Mouse (Mus musculus): Measurements from ENCODE around the gene Gucy1b1. TPM values are rescaled to one million over a fixed set of nuclear protein-coding genes. Genes with fewer than 3 reads are reported as not detected.

Gucy1b1 gene
- total RNA-seq (2015; ENCODE audit: low replicate concordance) (not detected in 2 replicates), total RNA-seq (2017; ENCODE audit: low replicate concordance) (not detected in 2 replicates)

DNA sequence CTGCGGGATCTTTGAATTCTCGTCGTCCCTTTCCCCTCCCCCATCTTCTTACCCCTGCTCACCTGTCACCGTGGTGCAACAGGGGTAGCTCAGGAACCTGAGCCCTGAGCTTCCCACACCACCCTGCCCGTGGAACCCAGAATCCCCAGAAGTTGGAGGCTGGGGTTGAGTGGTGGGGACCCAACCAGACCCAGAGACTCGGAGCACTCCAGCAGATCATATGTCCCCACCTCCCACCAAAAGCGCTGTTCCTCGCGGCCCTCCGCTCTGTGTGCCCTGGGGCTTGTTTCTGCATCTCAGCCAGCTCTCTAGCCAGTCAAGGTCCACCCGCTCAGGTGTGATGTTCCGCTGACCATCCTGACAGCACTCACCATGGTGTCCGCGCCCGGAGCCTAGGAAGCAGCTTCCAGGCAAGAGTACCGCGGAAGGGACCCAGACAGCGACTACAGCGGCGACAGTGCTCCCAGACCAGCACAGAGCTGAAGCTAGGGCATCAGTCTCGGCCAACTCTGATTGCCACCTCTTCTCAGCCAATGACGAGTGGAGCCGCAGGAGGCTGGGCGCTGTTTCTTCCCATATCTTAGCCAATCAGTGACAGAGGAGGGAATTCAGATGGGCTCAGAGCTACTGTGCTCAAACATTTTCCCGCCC is at the start of gene Gucy1b1:
Gene Gucy1b1, minus strand, starts transcription at position 489 of the 651 bp plus-strand sequence.
- ATAC-seq (replicated peaks; ENCODE audit: low FRiP score, poor library complexity, severe bottlenecking), result no peak

DNA sequence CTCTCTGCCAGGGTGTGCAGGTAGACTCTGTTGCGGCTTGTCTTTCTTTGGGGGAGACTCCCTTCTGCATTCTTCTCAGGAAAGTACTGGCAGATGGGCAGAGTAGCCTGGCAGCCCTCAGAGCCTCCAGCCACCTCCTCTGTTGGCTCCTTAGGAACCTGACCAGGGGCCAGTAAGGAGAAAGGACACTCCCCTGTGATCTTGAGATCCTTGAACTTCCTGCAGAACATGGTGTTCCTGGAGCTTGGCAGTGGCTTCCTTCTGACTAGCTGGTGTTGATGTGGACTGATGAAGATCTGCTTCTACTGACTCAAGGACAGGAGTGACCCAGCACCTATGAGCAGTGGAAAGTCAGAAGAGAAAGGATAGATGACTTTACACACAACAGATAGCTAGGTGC is 44.4 kb upstream of the Gucy1b1 start:
- no peak for ATAC-seq (replicated peaks; ENCODE audit: low FRiP score, poor library complexity, severe bottlenecking)

DNA sequence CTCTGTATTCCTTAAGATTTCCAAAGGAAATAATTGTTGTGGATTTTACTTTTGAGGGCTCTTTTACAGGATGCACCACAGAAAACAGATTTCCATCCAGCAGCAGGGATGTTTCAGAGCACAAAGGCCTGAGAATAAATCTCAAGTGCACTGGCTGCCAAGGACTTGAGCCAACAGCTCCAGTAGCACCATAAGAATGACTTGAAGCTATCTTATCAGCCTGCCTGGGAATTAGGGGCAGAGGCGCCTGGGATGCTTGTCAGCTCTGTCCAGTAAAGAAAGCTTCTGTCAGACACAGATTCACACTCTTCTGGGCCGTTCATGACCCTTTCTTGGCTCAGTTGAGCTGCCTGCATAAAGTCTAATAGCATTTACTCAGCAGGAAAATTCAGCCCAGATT is 38.0 kb upstream of the Gucy1b1 start:
- ATAC-seq (replicated peaks; ENCODE audit: low FRiP score, poor library complexity, severe bottlenecking), result no peak

DNA sequence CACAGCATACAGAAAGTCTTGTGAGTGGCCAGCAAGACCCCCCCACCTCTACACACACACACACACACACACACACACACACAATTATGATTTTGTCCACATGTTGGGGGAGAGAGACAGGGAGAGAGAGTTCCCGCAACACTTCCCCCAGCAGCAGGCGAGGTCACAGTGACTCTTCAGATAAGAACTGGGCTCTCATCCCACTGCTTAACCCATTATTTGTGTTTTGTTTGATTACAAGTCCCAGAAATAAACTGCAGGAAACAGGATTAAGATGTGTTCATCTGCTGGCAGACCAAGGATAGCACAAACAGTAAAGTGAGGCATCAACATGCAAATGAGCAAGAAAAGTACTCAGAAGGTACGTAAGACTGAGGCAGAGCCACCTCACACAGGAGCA is 37.5 kb upstream of the Gucy1b1 start:
- no peak for ATAC-seq (replicated peaks; ENCODE audit: low FRiP score, poor library complexity, severe bottlenecking)

DNA sequence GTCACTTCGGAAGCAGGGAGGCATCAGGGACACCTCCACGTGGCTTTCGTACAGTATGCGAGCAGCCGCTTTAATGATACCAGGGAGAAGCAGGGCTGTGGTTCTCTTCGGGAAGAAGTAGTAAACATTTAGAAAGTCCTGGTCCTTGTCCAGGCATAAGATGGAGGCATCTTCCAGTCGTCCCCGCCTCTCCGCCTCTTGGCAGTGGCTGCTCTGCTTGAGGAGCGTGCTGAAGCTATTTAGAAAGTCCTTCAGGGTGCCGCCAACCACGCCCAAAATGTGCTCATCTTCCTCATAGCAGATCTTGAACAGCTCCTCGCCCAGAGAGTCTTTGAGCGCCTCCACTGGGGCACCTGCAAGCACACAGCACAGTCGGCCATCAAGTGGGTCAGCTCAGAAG is 34.5 kb upstream of the Gucy1b1 start:
- ATAC-seq (replicated peaks; ENCODE audit: low FRiP score, poor library complexity, severe bottlenecking), result no peak

DNA sequence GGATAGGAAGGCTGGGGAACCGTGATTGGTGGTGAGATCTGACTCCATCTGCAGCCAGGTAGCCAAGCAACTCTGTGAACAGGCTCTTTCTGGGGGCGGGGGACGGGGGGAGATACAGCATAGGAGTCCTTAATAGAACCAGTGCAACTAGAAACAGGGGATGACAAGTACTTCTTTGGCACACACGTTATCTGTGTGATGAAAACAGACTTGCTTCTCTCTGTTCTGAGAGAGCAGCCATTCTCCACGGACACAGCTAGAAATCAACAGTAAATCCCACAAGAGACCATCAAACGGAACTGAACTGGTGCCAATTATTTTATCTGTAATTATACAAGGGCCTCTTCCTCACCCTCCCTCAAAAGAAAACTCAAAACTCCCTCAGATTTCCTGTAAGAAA is 29.7 kb upstream of the Gucy1b1 start:
- ATAC-seq (replicated peaks; ENCODE audit: low FRiP score, poor library complexity, severe bottlenecking), result no peak

DNA sequence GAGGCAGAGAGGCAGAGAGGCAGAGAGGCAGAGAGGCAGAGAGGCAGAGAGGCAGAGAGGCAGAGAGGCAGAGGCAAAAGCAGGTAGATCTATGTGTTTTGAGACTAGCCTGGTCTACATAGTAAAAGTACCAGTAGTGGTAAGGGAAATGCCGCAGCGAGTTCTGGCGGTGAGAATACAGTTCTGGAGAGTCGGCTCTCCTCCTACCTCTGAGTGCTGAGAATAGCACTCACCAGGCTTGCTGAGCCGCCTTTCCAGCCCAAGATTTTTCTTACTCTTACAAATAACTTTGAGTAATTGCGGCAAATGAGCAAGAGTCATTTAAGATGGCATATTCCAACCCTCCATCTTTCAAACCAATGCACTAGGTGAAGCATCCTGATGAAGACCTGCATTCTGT is 24.6 kb upstream of the Gucy1b1 start:
- ATAC-seq (replicated peaks; ENCODE audit: low FRiP score, poor library complexity, severe bottlenecking), result no peak

DNA sequence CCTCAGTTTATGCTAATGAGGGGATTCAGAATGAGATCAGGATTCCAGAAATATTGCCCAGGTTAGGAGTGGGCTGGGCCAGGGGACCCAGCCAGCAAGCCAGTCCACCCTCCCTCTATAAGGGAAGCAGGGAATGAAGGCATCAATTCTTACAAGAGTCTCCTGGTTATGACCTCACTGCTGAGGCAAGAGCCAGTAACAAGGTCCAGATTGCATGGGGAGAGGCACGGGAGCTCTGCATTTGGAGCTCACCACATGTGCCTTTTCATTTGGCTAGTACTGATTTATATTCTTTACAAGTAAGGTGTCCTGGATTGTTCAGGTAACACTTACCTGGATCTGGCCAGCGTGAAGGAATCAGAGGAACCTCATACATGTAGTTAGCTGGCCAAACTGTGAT is 22.3 kb upstream of the Gucy1b1 start:
- ATAC-seq (replicated peaks; ENCODE audit: low FRiP score, poor library complexity, severe bottlenecking), result no peak

DNA sequence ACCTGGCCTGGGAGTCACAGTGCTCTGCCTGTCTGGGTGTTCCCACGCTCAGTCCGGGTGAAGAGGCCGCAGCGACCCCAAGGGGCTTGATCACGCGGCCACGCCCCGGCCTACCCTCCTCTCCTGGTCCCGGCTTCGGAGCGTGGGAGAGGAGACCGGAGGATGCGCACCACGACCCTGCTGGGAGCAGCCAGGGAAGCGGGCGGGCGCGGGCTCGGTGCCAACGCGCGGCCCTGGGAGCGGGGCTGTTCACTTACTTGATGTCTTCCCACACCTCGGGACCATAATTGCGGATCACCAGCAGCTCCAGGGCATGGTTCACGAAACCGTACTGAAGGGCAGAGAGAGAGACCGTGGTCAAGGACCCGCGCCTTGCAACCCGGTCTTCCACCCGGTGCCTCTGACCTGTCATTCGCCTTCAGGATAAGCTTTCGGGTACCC is 728 bp downstream of the Gucy1b1 start:
- ATAC-seq (replicated peaks; ENCODE audit: low FRiP score, poor library complexity, severe bottlenecking), result no peak

DNA sequence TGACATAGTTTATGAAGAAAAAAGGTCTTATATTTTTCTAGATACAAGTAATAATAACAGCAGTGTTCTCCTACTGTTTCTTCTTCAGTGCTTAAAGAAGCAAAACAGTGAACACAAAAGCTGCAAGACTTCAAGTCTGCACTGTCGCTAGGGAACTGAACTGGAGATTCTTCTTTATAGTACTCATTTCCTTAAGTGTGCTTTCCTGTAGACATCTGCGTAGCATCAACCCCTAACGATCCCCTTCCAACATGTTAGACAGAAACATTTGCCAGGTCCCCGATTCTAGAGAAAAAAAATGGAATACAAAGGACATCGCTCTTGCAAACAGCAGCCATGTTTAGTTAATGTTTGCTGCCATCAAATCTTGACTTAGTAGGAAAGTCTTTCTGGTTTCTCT is 6.7 kb downstream of the Gucy1b1 start:
- no peak for ATAC-seq (replicated peaks; ENCODE audit: low FRiP score, poor library complexity, severe bottlenecking)

DNA sequence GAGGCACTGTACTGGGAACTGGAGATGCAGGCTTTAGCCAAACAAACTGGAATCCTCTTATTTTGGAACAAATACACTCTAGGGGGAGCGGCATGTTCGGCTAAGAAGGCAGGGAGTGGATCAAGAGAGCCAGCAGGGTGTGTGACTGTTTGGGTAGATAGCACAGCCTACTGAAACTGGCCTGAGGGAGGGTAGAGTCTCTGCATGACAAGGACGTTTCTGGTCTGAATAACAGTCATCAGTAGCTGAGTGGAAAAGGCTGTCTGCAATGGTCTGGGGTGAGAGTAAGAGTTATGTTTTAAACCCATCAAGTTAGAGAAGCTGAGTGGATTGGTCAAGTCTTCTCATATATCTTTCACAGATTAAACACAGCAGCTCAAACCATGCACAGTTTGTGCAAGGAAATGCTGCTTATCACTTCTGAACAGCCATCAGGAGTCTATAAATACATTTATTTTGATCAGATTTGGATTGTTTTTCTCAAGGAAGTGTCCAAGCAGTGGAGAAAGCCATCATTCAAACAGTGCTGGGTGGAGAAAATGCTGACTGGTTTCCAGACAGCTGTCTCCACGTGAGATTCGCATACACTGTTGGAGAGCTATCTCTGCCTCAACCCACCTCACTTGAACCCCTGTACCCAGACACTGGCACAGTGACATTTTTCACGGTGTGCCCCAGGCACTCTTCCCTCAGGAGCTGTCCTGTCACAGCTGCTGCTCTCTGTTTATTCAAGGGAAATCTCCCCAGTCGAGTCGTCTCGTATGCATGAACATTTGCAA is 12.9 kb downstream of the Gucy1b1 start:
- no peak for ATAC-seq (replicated peaks; ENCODE audit: low FRiP score, poor library complexity, severe bottlenecking)

DNA sequence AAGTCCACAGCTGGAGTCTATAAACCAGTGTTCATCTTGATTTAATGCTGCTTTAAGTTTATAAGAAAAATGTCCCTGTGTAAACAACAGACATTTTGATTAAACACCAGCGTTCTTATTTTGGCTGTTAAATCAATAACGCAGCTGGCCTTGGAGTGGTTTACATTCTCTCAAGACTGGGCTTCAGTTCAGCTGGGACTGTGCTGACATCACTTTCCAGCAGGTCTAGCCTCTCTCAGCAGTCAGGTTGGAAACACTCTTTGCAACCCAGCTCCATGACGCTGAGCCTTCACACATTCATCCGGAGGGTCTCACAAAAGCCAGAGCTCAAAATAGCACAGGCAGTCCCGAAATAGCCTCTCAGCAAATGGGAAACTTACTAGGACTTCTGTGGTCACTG is 17.3 kb downstream of the Gucy1b1 start:
- no peak for ATAC-seq (replicated peaks; ENCODE audit: low FRiP score, poor library complexity, severe bottlenecking)

DNA sequence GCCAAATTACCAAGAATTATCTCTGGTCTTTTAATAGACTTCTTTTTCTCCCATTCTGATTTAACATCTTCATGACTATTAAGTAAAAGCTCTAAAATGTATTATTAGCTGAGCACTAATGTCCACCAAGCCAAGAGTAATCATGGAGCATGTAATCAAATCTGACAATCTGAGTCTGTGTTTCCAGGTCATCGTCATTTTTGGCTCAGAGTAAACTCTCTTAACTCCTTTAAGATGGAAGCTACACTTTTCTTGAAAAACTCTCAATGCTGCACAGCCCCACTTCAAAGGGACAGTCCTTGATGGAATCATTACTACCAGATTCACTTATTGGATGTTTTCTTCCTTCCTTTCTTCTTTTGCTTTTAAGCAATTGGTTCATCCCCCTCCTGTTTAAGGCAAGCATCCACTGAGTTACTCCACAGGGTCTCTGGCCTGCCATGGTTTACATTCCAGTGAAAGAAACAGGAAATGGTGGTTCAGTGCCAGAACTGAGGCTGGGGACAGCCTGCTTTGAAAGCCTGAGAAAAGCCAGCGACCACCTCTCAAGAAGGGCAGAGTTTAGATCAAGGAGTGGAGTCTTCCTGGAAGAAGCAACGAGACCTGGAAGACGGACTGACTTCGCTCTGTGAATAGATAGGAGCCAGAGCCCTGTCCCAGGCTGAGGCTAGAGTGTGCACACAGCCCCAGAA is 20.1 kb downstream of the Gucy1b1 start:
- no peak for ATAC-seq (replicated peaks; ENCODE audit: low FRiP score, poor library complexity, severe bottlenecking)

DNA sequence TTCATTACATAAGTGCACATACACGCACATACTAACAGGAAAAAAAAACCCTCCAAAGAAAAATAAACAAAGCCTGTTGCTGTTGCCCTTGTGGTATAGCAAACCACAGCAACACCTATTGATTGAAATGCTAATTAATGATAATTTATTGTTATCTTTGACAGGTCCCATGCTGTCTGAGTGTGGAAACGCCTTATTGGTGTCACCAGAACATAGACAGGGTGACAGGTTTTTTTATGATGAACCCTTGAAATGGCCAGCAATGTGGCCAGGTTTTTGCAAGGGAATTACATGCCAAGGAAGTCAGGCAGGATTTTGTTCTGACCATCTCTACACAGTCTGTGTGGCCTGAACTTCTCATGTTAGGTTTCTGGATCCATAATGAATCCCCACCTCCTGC is 22.5 kb downstream of the Gucy1b1 start:
- ATAC-seq (replicated peaks; ENCODE audit: low FRiP score, poor library complexity, severe bottlenecking), result no peak

DNA sequence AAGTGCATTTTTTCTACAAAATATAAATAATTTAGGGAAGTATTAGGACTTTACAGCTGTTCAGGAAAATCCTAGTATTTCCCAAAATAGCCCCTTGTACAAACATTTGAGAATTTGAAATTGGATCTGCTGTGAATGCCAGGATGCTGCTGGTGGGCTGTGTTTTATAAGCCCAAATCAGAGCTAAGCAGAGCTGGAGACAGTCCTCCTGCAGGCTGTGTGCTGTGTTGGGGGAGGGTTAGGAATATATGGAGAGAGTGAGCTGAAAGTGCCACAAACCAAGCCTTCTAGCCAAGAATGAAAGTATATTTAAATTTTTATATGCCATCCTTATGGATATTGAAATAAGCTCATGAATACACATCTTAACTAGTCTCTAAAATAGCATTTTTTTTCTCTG is 23.0 kb downstream of the Gucy1b1 start:
- no peak for ATAC-seq (replicated peaks; ENCODE audit: low FRiP score, poor library complexity, severe bottlenecking)

DNA sequence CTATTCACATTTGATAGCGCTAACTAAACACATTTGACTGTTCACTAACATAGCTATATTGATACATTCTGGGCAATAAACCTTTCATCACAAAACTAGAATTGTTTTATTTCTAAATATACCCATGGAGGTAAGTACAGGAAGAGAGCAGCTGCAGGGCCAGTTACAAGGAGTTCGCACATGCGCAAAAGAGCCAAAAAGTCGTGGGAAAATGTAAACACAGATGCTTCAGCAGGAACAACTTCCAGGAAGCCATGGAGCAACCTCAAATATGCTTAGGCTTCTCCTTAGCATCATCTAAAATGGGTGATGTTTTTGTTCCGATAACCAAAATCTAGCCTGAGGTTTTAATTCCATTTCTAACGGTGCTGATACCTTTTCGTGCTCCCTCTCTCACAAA is 25.8 kb downstream of the Gucy1b1 start:
- no peak for ATAC-seq (replicated peaks; ENCODE audit: low FRiP score, poor library complexity, severe bottlenecking)

DNA sequence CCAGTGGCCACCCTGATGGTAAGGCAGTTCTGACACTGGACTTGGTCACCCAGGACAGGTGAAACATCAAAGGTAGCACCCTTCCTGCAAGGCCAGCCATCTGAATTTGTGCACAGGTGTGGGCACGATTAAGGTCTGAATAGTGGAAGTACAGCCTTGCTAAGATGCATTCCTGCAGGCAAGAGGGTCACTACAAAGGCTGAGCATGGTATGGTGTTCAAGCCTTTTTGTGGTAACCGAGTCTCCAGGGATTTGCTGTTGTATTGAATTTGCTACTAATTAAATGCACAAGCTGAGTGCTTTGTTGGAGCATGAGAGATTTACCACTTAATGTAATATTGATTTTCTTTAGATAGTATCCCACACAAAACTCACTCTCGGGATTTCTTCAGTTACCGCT is 26.4 kb downstream of the Gucy1b1 start:
- no peak for ATAC-seq (replicated peaks; ENCODE audit: low FRiP score, poor library complexity, severe bottlenecking)

DNA sequence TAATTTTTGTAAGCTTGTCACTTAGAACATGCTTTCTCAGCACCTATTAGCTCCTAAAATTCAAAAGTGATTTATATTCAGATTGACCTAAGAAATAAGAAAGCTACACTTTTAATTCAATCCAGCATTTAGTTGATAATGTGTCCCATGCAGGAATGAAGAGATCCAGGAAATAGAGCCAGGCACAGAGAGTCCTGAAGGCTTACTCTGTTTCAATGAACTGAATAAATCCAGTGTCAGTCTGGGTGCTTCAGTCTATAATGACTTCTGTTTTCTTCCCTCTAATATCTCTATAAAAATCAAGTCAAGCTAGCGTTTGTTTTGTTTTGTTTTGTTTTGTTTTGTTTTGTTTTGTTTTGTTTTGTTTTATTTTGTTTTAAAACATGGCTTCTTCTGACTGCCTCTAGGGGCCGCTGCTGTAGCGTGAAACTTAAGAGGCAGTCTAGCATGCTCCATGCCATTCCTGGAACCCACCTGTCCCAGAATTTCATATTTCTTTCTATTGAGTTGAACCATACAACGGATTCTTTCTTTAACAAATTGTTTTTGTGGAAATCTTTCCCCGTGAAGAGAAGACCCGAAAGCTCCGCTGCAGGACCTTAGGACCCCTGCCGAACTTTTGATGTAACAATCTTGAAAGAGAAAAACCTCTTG is 27.3 kb downstream of the Gucy1b1 start:
- ATAC-seq (replicated peaks; ENCODE audit: low FRiP score, poor library complexity, severe bottlenecking), result no peak

DNA sequence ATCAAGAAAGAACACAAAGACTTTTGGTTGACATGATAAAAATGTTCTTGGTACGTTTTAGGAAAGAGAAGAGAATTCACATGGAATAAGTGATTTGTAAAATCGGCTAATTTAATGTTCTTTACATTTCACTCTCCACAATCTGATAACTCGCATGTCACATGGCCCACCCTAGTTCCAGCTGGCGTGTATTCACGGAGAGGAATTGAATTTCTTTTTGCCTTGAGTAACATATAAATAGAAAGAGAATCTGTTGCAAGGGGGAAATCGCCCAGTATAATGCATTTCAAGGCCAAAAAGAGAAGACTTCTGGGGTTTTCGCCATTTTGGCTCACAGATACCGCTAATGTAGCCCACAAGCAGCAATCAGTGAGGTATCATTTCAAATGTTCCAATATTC is 28.4 kb downstream of the Gucy1b1 start:
- no peak for ATAC-seq (replicated peaks; ENCODE audit: low FRiP score, poor library complexity, severe bottlenecking)

DNA sequence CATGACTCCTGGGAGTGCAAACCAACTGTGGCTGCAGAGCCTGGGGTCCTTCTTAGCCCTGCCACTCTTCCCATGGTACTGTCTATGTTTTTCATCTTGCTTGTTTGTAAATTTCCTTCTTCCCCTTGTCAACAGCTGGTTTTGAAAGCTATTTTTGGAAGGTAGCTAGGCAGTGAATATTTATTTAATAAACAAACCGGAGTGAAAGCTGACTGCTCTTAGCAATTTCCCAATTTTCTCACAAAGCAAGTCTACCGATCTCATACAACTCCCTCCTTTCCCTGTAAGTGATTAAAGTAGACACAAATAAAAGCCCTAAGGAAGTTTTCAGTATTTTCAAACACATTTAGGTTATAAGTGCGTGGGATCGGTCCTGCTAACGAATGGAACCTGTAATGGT is 29.6 kb downstream of the Gucy1b1 start:
- ATAC-seq (replicated peaks; ENCODE audit: low FRiP score, poor library complexity, severe bottlenecking), result no peak
